Mouse (Mus musculus) large intestine, adult 2 months (tissue): Measurements from ENCODE around the gene Lfng. TPM values are rescaled to one million over a fixed set of nuclear protein-coding genes. Genes with fewer than 3 reads are reported as not detected.

ENCODE experiments used
- DNase-seq: peaks from one replicate; pipeline ENCODE4 v3.0.0-alpha.2; 2012; ENCODE audit warnings: low read depth, low spot score
- WGBS: fragments of 180-500 bp; shearing (Covaris S2); methylation state at CpG from one replicate; pipeline ENCODE4 v1.1.7; 2018; 5-methylcytosine and 5-hydroxymethylcytosine counted together
- polyA plus RNA-seq: library from polyadenylated mRNA; depleted of rRNA; stranded (reverse); fragments of >200 nt; gene quantifications from 2 replicates; pipeline ENCODE4 v1.2.3, GENCODE M21; 2012

Lfng gene
- polyA plus RNA-seq, 1 experiment, result 32.6 TPM

GRCm38 (mm10) chr5:140583732-140584368, 23.3 kb upstream of the Lfng start:
- WGBS, result 88% methylated on average over 6 of the region's 6 CpGs
- no peak for DNase-seq

GRCm38 (mm10) chr5:140589082-140589774, 17.9 kb upstream of the Lfng start:
- no peak for DNase-seq
- 64% methylated on average over 16 of the region's 16 CpGs for WGBS

GRCm38 (mm10) chr5:140594846-140595245, 12.3 kb upstream of the Lfng start:
- WGBS, result 86% methylated on average over 5 of the region's 5 CpGs
- DNase-seq, result no peak

- no peak for DNase-seq
- WGBS, result 23% methylated on average over 3 of the region's 3 CpGs
Observed at GRCm38 (mm10) chr5:140596426-140596825, 10.7 kb upstream of the Lfng start.

DNA sequence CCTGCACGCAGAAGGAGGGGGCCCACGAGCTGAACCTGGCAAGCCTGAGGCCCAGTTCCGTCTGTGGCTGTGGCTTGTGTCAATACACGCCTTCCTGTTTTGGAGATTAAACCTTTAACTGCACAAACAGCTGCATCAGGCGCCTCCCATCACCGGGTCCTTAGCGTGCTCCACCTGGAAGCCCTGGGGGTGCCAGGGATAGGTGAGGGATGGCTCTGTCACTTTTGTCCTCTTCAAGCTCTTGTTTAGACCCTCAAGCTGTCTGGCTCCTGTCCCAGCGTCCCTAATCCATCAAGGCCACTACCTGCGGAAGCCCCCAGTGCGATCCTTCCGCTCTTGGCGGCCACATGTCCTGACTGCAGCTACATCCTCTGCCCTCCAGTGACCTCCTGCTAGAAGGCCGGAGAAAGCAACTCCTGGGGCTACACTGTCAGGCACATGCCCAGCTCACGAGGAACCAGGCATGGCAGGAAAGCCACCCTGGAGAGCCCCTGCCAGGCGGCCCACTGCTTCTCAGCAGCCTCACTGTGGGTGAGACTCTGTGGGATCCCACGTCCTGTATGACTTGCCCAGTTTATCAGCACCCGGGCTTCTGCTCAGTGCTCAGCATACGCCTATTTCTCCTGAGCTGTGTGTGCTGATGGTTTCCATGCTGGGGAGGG, 10.1 kb upstream of the Lfng start:
- no peak for DNase-seq
- 21% methylated on average over 18 of the region's 18 CpGs for WGBS

DNA sequence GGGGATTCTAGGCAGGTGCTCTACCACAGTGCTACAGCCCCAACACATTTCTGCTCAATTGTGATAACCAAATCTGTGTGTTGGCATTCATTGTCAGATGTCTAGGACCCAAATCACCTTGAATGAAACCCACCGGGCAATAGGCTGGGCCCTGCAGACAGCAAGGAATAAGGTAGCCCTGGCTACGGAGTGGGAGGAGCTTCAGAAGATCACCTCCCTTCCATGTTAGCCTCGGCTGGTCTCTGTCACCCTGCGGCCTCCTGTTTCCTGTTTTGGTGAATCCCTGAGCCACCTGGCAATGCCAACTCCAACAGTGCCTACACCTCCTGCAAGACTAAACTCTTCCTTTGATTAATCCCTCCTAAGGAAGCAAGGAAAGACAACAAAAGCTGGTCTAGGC, 9.3 kb upstream of the Lfng start:
- DNase-seq, result no peak
- 65% methylated on average over 4 of the region's 4 CpGs for WGBS

DNA sequence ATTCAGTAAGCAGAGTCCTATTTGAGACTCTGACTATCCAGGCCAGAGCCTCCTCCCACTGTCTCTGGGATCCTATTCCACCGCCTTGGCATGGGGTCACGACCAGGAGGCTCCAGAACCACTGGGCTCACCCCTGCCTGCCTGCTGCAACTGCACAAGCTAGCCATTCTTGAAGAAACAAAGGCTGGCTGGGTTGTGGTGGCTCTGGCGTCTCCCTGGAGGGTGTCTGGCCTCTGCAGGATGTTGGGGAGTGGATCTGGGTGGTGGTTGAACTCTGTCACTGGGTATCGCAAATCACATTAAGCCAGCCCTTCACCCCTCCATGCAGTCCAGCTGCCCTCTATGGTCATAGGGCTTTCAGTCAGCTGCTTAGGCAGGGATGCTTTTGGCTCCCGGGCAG, 7.2 kb upstream of the Lfng start:
- 83% methylated on average over 5 of the region's 5 CpGs for WGBS
- DNase-seq, result no peak

GRCm38 (mm10) chr5:140601712-140602111, 5.4 kb upstream of the Lfng start:
- 89% methylated on average over 12 of the region's 12 CpGs for WGBS
- no peak for DNase-seq

- WGBS, result 62% methylated on average over 2 of the region's 2 CpGs
- no peak for DNase-seq
Observed at GRCm38 (mm10) chr5:140602540-140602939, 4.6 kb upstream of the Lfng start.

- WGBS, result 74% methylated on average over 8 of the region's 8 CpGs
- DNase-seq, result no peak
Observed at GRCm38 (mm10) chr5:140604386-140604785, 2.7 kb upstream of the Lfng start.

DNA sequence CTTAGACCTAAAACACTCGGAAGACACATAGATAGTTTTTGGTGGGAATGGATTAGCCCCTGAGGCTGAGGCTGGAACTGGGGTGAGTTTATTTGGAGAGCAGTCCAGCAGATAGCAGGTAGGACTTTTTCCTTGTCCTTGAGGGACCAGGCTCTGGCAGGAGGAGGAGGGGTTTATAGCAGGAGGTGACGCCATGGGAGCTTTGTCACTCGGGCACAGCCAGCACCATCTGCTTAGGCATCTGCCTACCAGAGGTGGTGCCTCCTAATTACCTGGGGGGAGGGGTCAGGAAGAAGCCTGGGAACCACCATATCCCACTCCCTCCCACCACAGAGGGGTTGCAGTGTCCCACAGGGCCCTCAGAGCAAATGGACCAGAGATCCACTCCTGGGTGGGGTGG, 1.9 kb upstream of the Lfng start:
- no peak for DNase-seq
- WGBS, result 20% methylated on average over 3 of the region's 3 CpGs

DNA sequence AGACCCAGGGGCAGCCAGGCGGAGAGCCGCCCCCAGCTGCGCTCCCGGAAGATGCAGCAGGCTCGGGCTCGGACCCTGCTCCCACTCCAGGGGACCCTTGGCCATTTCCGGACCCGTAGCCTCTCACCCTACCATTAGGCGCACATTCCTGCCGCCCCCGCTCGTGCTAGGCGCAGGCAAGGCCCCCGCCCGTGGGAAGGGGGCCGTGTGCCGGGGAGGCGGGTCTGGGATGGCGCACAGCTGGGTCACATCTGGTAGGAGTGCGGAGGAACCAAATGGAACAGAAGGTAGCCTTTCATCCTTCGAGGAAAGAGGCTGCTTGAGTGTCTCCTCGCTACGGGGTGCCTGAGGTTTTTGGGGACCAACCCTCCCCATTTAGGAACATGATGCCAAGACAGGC, 734 bp upstream of the Lfng start:
- 7% methylated on average over 23 of the region's 23 CpGs for WGBS
- no peak for DNase-seq

DNA sequence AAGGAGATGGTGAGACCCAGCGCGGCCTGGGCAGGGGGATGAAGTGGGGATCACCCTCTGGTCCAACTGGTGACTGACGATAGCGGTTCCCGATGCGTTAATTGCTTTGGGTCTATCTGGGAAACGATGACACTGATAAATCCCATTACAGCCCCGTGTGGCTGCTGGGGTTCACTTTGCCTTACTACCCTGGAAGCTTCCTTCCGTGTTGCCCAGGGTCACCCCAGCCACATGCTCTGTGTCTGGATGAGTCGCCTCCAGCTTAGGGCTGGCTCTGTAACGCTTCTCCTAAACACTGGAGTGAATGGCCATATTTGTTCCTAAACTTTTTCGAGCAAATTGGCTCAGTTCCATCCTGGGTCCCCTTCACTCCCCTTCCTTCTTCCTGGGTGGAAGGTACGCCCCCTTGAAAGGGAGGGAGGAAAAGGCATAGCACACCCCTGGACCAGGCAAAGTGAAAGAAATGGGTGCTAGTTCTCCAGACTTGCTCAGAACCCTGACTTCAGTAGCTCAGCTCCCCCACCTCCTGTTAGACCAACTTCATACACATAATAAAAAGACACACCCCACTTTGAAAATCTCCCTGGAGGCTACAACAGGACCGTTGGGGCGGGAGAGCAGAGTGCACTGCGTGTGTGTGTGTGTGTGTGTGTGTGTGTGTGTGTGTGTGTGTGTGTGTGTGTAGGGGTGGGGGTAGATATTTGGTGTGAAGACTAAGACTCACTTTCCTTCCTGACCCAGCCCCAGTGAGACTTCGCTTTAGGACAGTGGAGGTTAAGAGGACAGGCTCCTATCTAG, 915 bp downstream of the Lfng start:
- 2% methylated on average over 17 of the region's 17 CpGs for WGBS
- no peak for DNase-seq

GRCm38 (mm10) chr5:140608634-140609015, 1.5 kb downstream of the Lfng start:
- no peak for DNase-seq
- WGBS, result 9% methylated on average over 16 of the region's 16 CpGs

GRCm38 (mm10) chr5:140609511-140610272, 2.6 kb downstream of the Lfng start:
- DNase-seq, result no peak
- WGBS, result 11% methylated on average over 13 of the region's 13 CpGs

DNA sequence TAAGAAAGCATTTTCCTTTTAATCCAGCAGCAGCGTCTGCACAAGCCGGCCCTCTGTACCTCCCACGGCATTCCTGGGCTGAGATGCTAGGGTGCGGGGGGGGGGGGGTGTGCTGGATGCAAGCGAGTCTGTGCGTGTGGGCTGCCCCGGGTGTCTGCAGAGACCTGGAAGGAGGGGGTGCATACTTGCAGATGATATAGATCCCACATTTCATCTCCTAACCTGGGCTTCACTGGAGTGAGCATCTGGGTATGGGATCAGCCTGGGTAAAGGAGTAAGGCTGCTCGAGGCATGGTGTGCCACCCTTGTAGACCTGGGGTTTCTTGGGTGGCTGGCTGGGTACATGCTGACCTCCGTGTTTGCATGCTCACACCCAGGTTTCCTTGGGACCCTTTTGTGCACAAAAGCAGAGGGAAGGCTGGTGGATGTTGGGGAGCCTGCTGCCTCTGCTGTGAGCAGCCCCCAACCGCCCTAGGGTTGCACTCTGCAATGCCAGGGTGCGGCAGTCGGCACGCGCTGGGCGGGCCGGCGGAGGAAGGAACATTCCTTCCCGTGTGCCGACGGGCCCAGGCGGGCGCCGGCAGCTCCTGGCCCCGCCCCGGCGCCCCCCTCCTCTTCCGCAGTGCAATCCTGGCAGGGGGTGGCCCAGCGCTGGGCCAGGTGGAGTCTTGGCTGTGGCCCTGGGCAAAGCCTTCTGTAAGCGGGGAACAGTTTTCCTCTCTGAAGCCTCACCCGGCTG, 3.3 kb downstream of the Lfng start:
- 2% methylated on average over 29 of the region's 30 CpGs for WGBS
- no peak for DNase-seq

- WGBS, result 9% methylated on average over 21 of the region's 21 CpGs
- peak; percentile 76 for DNase-seq
Observed at GRCm38 (mm10) chr5:140611021-140611583, 4.0 kb downstream of the Lfng start.

- 25% methylated on average over 15 of the region's 15 CpGs for WGBS
- DNase-seq, result no peak
Observed at GRCm38 (mm10) chr5:140611611-140612185, 4.6 kb downstream of the Lfng start.
